In genomic region chr1:122459056-122459455, GRCm38 (mm10) we compare ENCODE assay signal across 31 mouse cellular contexts.
"Had no signal": no experiment of that assay in that cellular context is flagged by ENCODE, and none has a peak within 500 bp of the region (broad histone marks: within the 10 kb centered on the region; RNA-seq: fewer than 3 reads in every experiment).

No protein-coding gene starts in this region.

- H3K4me1 ChIP-seq: limb, embryonic 12.5 days; limb, embryonic 13.5 days; limb, embryonic 15.5 days; liver, embryonic 12.5 days; liver, embryonic 13.5 days; liver, embryonic 15.5 days; lung, embryonic 15.5 days; megakaryocyte, embryonic 14.5 days; midbrain, embryonic 10.5 days; midbrain, embryonic 12.5 days; midbrain, embryonic 15.5 days; neural tube, embryonic 12.5 days had no signal

- H3K4me2 ChIP-seq: limb, embryonic 12.5 days; limb, embryonic 13.5 days; limb, embryonic 15.5 days; liver, embryonic 11.5 days; liver, embryonic 12.5 days; liver, embryonic 13.5 days; liver, embryonic 15.5 days; lung, embryonic 14.5 days; lung, embryonic 15.5 days; midbrain, embryonic 11.5 days; midbrain, embryonic 12.5 days; midbrain, embryonic 15.5 days; neural tube, embryonic 12.5 days had no signal

- ATAC-seq: liver, embryonic 12.5 days; liver, postnatal 0 days; lung, postnatal 0 days; midbrain, embryonic 15.5 days; midbrain, embryonic 16.5 days had no signal

- H3K9me3 ChIP-seq: limb, embryonic 10.5 days; limb, embryonic 12.5 days; limb, embryonic 13.5 days; limb, embryonic 15.5 days; liver, embryonic 12.5 days; liver, embryonic 13.5 days; liver, embryonic 15.5 days; lung, embryonic 15.5 days; midbrain, embryonic 10.5 days; midbrain, embryonic 12.5 days; midbrain, embryonic 15.5 days; neural tube, embryonic 12.5 days had no signal

- H3K36me3 ChIP-seq: limb, embryonic 10.5 days; limb, embryonic 12.5 days; limb, embryonic 13.5 days; limb, embryonic 15.5 days; liver, embryonic 12.5 days; liver, embryonic 13.5 days; liver, embryonic 15.5 days; lung, embryonic 15.5 days; midbrain, embryonic 10.5 days; midbrain, embryonic 12.5 days; midbrain, embryonic 15.5 days; neural tube, embryonic 12.5 days had no signal

- H3K9ac ChIP-seq: limb, embryonic 12.5 days; limb, embryonic 13.5 days; limb, embryonic 15.5 days; liver, embryonic 12.5 days; liver, embryonic 13.5 days; liver, embryonic 14.5 days; liver, embryonic 15.5 days; liver, postnatal 0 days; lung, embryonic 14.5 days; lung, embryonic 15.5 days; midbrain, embryonic 12.5 days; midbrain, embryonic 15.5 days; neural tube, embryonic 12.5 days had no signal

- H3K27me3 ChIP-seq: limb, embryonic 12.5 days; limb, embryonic 13.5 days; limb, embryonic 15.5 days; liver, embryonic 12.5 days; liver, embryonic 13.5 days; liver, embryonic 15.5 days; lung, embryonic 15.5 days; megakaryocyte, embryonic 14.5 days; midbrain, embryonic 12.5 days; midbrain, embryonic 15.5 days; neural tube, embryonic 12.5 days had no signal

- H3K27ac ChIP-seq: limb, embryonic 10.5 days; limb, embryonic 12.5 days; limb, embryonic 13.5 days; limb, embryonic 15.5 days; liver, embryonic 12.5 days; liver, embryonic 13.5 days; liver, embryonic 14.5 days; liver, embryonic 15.5 days; lung, embryonic 15.5 days; macrophage; midbrain, embryonic 10.5 days; midbrain, embryonic 12.5 days; midbrain, embryonic 15.5 days; neural tube, embryonic 12.5 days had no signal

- DNase-seq: left cerebral cortex, postnatal 4 days; liver; liver, embryonic 13.5 days; liver, postnatal 0 days; lung, adult 18-20 months; lung, adult 2 months; lung, embryonic 14.5 days; lung, postnatal 10 days; lung, postnatal 14 days; lung, postnatal 36 days; lung, postnatal 4 days; midbrain, embryonic 14.5 days had no signal

- H3K4me3 ChIP-seq: limb, embryonic 10.5 days; limb, embryonic 12.5 days; limb, embryonic 13.5 days; limb, embryonic 15.5 days; liver, embryonic 12.5 days; liver, embryonic 13.5 days; liver, embryonic 15.5 days; lung, embryonic 15.5 days; megakaryocyte, embryonic 14.5 days; midbrain, embryonic 10.5 days; midbrain, embryonic 12.5 days; midbrain, embryonic 15.5 days; myocyte; neural tube, embryonic 12.5 days had no signal
